Mouse (Mus musculus): ENCODE data around the gene Bco2.
A peak's percentile ranks its signal among the peaks of the same experiment; 100 is the strongest.

DNA sequence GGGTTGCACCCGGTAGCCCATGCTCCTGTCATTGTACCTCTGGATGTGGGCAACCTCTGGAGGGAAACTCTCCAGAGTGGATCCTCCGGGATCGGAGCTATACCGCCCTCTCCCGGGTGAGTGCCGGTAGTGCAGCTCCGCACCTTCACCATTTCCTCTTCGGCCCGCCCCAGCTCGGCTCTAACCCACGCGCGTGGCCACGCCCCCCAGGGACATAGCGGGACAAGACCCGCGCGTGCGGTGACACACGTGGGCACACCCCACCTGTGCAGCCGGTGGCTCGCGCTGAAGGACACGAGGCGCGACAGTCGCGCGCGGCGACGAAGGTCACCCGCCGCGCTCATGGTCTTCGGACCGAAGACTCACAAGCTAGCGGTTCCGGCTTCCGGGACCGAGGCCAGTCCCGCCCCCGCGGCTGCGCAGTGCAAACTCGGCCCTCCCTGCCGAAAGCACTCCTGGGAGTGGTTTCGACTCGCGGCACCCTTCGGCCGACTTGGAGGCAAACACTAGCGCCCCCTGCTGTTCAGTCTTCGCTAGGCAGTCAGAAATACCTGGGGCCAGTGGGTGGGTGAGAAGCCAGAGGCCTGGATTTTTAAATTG is 26.6 kb downstream of the Bco2 start, which contains the start of gene Pts:
- TF ChIP-seq POLR2A (IDR thresholded peaks at IDR 0.05; ENCODE audit: extremely low read depth, insufficient read depth, low read length) (peak; percentile 75), CTCF (IDR thresholded peaks at IDR 0.05; ENCODE audit: extremely low read depth, insufficient read depth, low read length) (peak; percentile 80)
